Mouse (Mus musculus) hindbrain, postnatal 0 days (tissue): ENCODE data around the gene Batf3. TPM values are rescaled to one million over a fixed set of nuclear protein-coding genes. Genes with fewer than 3 reads are reported as not detected.

Experiments
- ATAC-seq: fragments of 200-750 bp; cut with Nextera tagmentation; 2 replicates; pipeline ENCODE4 v1.8.0; 2017; ENCODE audit warnings: mild to moderate bottlenecking, moderate TSS enrichment, moderate library complexity
- DNase-seq: peaks from one replicate; pipeline ENCODE4 v3.0.0-alpha.2; 2015; ENCODE audit warnings: low spot score
- H3K27ac ChIP-seq: fragments of 300-500 bp; sonication (generic); 2 replicates; pipeline ENCODE4 v1.5.1; 2014; ENCODE audit warnings: mild to moderate bottlenecking
- H3K27me3 ChIP-seq: fragments of 300-500 bp; sonication (generic); 2 replicates; pipeline ENCODE4 v1.6.1; 2014; ENCODE audit warnings: low read length, mixed read lengths; ENCODE audit not compliant: insufficient read depth
- H3K36me3 ChIP-seq: fragments of 300-500 bp; sonication (generic); 2 replicates; pipeline ENCODE4 v1.6.1; 2014; ENCODE audit warnings: low read length, mixed read lengths; ENCODE audit not compliant: insufficient read depth
- H3K4me1 ChIP-seq: fragments of 300-500 bp; sonication (generic); 2 replicates; pipeline ENCODE4 v1.6.1; 2014; ENCODE audit warnings: antibody characterized with exemption, low read length, mixed read lengths; ENCODE audit not compliant: insufficient read depth
- H3K4me2 ChIP-seq: fragments of 300-500 bp; sonication (generic); 2 replicates; pipeline ENCODE4 v1.6.1; 2014; ENCODE audit warnings: low read depth, mild to moderate bottlenecking, low read length, moderate library complexity, mixed read lengths
- H3K4me3 ChIP-seq: fragments of 300-500 bp; sonication (generic); 2 replicates; pipeline ENCODE4 v1.5.1; 2014; ENCODE audit warnings: low read length
- H3K9ac ChIP-seq: fragments of 300-500 bp; sonication (generic); replicated peaks from 2 replicates; pipeline ENCODE4 v1.6.1; 2014; ENCODE audit warnings: mild to moderate bottlenecking, low read length, moderate library complexity, mixed read lengths
- H3K9me3 ChIP-seq: fragments of 300-500 bp; sonication (generic); 2 replicates; pipeline ENCODE4 v1.6.1; 2016; ENCODE audit warnings: low read length, mixed read lengths
- CTCF ChIP-seq: IDR thresholded peaks from 2 replicates; pipeline ENCODE4 v1.5.1; 2016; ENCODE audit warnings: antibody characterized with exemption, control low read depth, low read depth
- WGBS: fragments of 180-500 bp; shearing (Covaris S2); extraction: QIAGEN DNeasy Blood & Tissue Kit; methylation state at CpG from one replicate; pipeline ENCODE4 v1.1.7; 2014; 5-methylcytosine and 5-hydroxymethylcytosine counted together
- polyA plus RNA-seq: library from polyadenylated mRNA; unstranded; fragments of >200 nt; fragmentation: Nextera tagmentation; extraction: Ambion mirVana; gene quantifications from 2 replicates; pipeline ENCODE4 v1.2.1, GENCODE M21; 2015
- total RNA-seq: library from RNA; depleted of rRNA; stranded (reverse); fragments of >200 nt; gene quantifications from 2 replicates; pipeline ENCODE4 v1.2.3, GENCODE M21; 2014

Gene Batf3
- total and polyA plus RNA-seq, 2 experiments from 2014 or later = 1.0 to 4.1 TPM

DNA sequence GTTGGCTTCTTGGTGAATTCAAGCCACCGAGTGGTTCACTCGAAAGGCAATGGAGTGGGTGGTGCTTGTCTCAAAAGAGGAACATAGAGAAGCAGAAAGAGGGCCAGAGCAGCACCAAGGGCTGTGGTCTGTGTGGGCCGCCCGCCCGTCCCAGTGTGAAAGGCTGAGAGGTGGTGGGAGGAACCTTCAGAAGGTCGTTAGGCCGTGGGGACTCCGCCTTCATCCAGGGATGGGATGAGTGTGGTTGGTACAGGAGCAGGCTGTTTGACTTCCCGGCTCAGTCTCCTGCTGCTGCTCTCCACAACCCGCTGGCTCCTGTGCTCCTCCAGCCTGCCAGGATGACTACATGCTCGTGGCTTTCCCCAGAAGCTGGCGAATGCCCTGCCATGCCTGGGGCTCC is 12.1 kb upstream of the Batf3 start:
- no peaks in the 10 kb centered on the region for H3K9me3 ChIP-seq
- no peaks in the 10 kb centered on the region for H3K4me1 ChIP-seq
- DNase-seq = no peak
- no peak for ATAC-seq
- no peak for TF ChIP-seq CTCF
- WGBS = 71% methylated on average over 12 of the region's 12 CpGs
- H3K4me3 ChIP-seq = no peak overlapping the region
- H3K36me3 ChIP-seq = no peaks in the 10 kb centered on the region; the same call in 1 of the 2 replicates
- no peak overlapping the region for H3K9ac ChIP-seq
- no peak overlapping the region for H3K4me2 ChIP-seq
- H3K27me3 ChIP-seq = no peaks in the 10 kb centered on the region
- no peak overlapping the region for H3K27ac ChIP-seq

DNA sequence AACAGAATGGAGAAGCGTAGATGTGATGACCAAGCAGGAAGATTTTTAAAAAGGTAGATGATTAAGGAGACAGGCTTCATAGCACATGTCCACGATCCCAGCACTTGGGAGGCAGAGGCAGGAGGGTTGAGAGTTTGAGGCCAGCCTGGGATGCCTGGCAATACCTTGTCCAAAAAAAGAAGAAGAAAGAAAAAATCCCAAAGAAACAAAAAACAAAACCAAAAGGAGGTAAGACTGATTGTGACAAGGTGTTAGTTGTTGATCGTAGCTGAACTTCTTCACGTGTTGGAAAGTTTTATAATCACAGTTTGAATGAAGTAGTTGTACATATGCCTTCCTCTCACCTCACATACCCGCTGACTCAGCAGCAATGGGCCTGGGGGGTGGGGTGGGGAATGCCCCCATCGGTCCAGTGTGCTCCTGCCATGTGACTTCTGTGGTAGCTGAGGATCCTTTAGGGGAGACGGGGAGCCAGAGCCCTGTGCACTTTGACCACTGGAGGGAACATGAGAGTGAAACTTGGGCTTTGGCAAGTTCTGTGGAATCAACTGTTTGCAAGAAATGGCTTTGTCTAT is 11.3 kb upstream of the Batf3 start:
- Histone ChIP-seq H3K9ac (no peak overlapping the region), H3K4me1 (no peaks in the 10 kb centered on the region), H3K4me2 (no peak overlapping the region), H3K9me3 (no peaks in the 10 kb centered on the region), H3K27ac (no peak overlapping the region), H3K27me3 (no peaks in the 10 kb centered on the region), H3K4me3 (no peak overlapping the region), H3K36me3 (no peaks in the 10 kb centered on the region; the same call in 1 of the 2 replicates)
- DNase-seq (no peak), ATAC-seq (no peak)
- WGBS = 90% methylated on average over 7 of the region's 7 CpGs
- no peak for TF ChIP-seq CTCF

DNA sequence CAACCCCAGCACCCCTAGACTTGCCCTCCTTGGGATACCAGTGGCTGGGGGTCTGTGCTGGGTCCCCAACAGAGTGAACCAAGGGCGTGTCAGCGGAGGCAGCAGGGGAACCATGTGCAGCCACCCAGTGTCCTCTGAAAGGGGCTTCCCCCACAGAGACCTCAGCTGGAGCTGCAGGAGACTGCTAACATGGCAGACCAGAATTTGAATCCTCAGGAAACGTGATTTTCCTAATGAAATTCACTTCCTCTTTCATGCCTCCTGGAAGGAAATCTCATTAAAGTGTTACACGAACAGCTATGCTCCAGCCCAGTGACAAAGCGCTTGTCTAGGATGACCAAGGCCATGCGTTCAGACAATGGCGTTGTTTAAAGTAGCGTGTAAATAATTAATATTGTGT is 10.7 kb upstream of the Batf3 start:
- DNase-seq (no peak), ATAC-seq (no peak)
- Histone ChIP-seq H3K4me2 (no peak overlapping the region), H3K27ac (no peak overlapping the region), H3K4me1 (no peaks in the 10 kb centered on the region), H3K27me3 (no peaks in the 10 kb centered on the region), H3K36me3 (no peaks in the 10 kb centered on the region; the same call in 1 of the 2 replicates), H3K4me3 (no peak overlapping the region), H3K9me3 (no peaks in the 10 kb centered on the region), H3K9ac (no peak overlapping the region)
- no peak for TF ChIP-seq CTCF
- 74% methylated on average over 8 of the region's 8 CpGs for WGBS

GRCm38 (mm10) chr1:191087955-191088354 is 9.7 kb upstream of the Batf3 start:
- DNase-seq (no peak), ATAC-seq (no peak)
- Histone ChIP-seq H3K4me3 (no peak overlapping the region), H3K4me1 (no peaks in the 10 kb centered on the region), H3K36me3 (no peaks in the 10 kb centered on the region), H3K4me2 (no peak overlapping the region), H3K27me3 (no peaks in the 10 kb centered on the region), H3K9ac (no peak overlapping the region), H3K9me3 (no peaks in the 10 kb centered on the region), H3K27ac (no peak overlapping the region)
- WGBS = 89% methylated on average over 5 of the region's 5 CpGs
- no peak for TF ChIP-seq CTCF

GRCm38 (mm10) chr1:191089355-191089754 is 8.3 kb upstream of the Batf3 start:
- Histone ChIP-seq H3K36me3 (no peaks in the 10 kb centered on the region), H3K27me3 (no peaks in the 10 kb centered on the region), H3K9me3 (no peaks in the 10 kb centered on the region), H3K9ac (no peak overlapping the region), H3K4me2 (no peak overlapping the region), H3K4me1 (no peaks in the 10 kb centered on the region), H3K4me3 (no peak overlapping the region), H3K27ac (no peak overlapping the region)
- DNase-seq (no peak), ATAC-seq (no peak)
- WGBS = 81% methylated on average over 6 of the region's 6 CpGs
- TF ChIP-seq CTCF = no peak

DNA sequence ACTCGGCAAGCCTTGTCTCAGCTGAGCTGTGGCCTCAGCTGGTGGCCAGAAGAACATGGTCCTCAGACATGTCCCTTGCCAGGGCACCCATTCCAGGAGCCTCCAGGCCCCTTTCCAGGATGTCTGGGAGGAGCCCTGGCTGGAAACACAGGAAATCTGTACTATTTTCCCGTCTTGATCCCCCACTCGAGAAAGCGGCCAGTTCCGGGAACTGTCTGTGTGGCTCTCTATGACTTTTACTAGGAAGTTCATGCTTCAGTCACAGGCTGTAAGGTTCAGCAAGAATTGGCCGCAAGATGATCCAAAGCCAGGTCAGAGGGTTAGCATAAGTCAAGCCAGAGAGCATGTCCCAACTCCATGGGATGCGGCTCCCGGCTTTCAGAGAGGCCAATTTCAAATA is 5.6 kb upstream of the Batf3 start:
- WGBS = 83% methylated on average over 8 of the region's 8 CpGs
- Histone ChIP-seq H3K4me3 (no peak overlapping the region), H3K4me2 (no peak overlapping the region), H3K36me3 (no peaks in the 10 kb centered on the region), H3K4me1 (no peaks in the 10 kb centered on the region), H3K9me3 (no peaks in the 10 kb centered on the region), H3K9ac (no peak overlapping the region), H3K27me3 (no peaks in the 10 kb centered on the region), H3K27ac (no peak overlapping the region)
- ATAC-seq (no peak), DNase-seq (no peak)
- TF ChIP-seq CTCF = no peak

- Histone ChIP-seq H3K27ac (no peak overlapping the region), H3K4me3 (no peak overlapping the region), H3K4me2 (no peak overlapping the region), H3K9me3 (no peaks in the 10 kb centered on the region), H3K4me1 (no peaks in the 10 kb centered on the region), H3K27me3 (peaks cover 2% of the 10 kb centered on the region; the same call in 1 of the 2 replicates), H3K36me3 (no peaks in the 10 kb centered on the region), H3K9ac (no peak overlapping the region)
- TF ChIP-seq CTCF = no peak
- WGBS = 72% methylated on average over 5 of the region's 5 CpGs
- DNase-seq = no peak
- ATAC-seq = no peak
Measured at GRCm38 (mm10) chr1:191093578-191093977, 4.1 kb upstream of the Batf3 start.
